Mouse (Mus musculus) small intestine, adult 2 months (tissue): ENCODE measurements around the gene Klri1. TPM values are rescaled to one million over a fixed set of nuclear protein-coding genes. Genes with fewer than 3 reads are reported as not detected.

ENCODE experiments used
- H3K27ac ChIP-seq: fragments of 200-500 bp; 2 replicates; pipeline ENCODE4 v1.5.1; 2012; ENCODE audit warnings: low read depth, low read length, control low read depth, inconsistent platforms; ENCODE audit not compliant: insufficient read depth
- H3K27me3 ChIP-seq: fragments of 200-500 bp; 2 replicates; pipeline ENCODE4 v1.6.1; 2012; ENCODE audit warnings: mild to moderate bottlenecking, moderate library complexity, low read length, inconsistent platforms; ENCODE audit not compliant: control insufficient read depth, insufficient read depth
- H3K36me3 ChIP-seq: fragments of 200-500 bp; 2 replicates; pipeline ENCODE4 v1.6.1; 2012; ENCODE audit warnings: mild to moderate bottlenecking, low read length, control low read depth, inconsistent platforms; ENCODE audit not compliant: control insufficient read depth, insufficient read depth
- H3K4me1 ChIP-seq: fragments of 200-500 bp; 2 replicates; pipeline ENCODE4 v1.6.1; 2012; ENCODE audit warnings: low read length, inconsistent platforms, mixed read lengths; ENCODE audit not compliant: control insufficient read depth, insufficient read depth, insufficient read length
- H3K4me3 ChIP-seq: fragments of 200-500 bp; 2 replicates; pipeline ENCODE4 v1.5.1; 2012; ENCODE audit warnings: low read depth, mild to moderate bottlenecking, control low read depth, inconsistent platforms, low read length, moderate library complexity
- CTCF ChIP-seq: fragments of 200-500 bp; IDR thresholded peaks from 2 replicates; pipeline ENCODE4 v1.5.1; 2012; ENCODE audit warnings: low read depth, mild to moderate bottlenecking, control low read depth, inconsistent platforms, low read length, moderate library complexity, mixed read lengths; ENCODE audit not compliant: insufficient replicate concordance, insufficient read length; ENCODE audit errors: extremely low read depth
- POLR2A ChIP-seq: fragments of 200-500 bp; IDR thresholded peaks from 2 replicates; pipeline ENCODE4 v1.6.1; 2012; ENCODE audit warnings: low read depth, mild to moderate bottlenecking, control low read depth, inconsistent platforms, low read length, moderate library complexity
- WGBS: fragments of 180-500 bp; shearing (Covaris S2); methylation state at CpG from one replicate; pipeline ENCODE4 v1.1.7; 2018; 5-methylcytosine and 5-hydroxymethylcytosine counted together
- polyA plus RNA-seq: library from polyadenylated mRNA; depleted of rRNA; stranded (reverse); fragments of >200 nt; gene quantifications from 2 replicates; pipeline ENCODE4 v1.2.3, GENCODE M21; 2012; rRNA removed

Klri1 gene
- polyA plus RNA-seq: not detected in 2 replicates

- no peaks in the 10 kb centered on the region for H3K36me3 ChIP-seq
- no peaks in the 10 kb centered on the region for H3K4me1 ChIP-seq
- no peak within 1 kb of the TSS for H3K27ac ChIP-seq
- no peak within 1 kb of the TSS for H3K4me3 ChIP-seq
- H3K27me3 ChIP-seq: no peaks in the 10 kb centered on the region; the same call in 1 of the 2 replicates
- WGBS: 84% methylated on average over 4 of the region's 4 CpGs
- no peak for TF ChIP-seq CTCF
- TF ChIP-seq POLR2A: no peak
These were observed at the start of gene Klri1 for GRCm38 (mm10) chr6:129717032-129717431. Gene Klri1, minus strand, starts transcription at chr6:129717132.

DNA sequence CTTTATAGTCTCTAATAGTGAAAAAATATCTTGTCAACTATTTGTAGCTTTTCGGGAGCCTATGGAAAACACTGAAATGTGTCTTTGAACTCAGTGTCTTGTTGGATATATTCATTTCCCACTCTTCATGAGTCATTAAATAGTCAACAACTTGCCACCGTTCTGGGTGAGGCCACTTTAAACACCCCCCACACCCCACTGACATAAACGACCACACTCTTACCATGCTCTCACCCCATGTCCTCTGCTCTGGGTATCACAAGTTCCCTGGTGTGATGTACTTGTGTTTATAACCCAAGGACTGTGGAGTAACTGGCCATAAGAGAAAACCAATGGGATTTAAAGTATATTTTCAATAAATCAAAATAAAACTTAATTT is 30.7 kb upstream of the Klri1 start:
- H3K4me1 ChIP-seq: no peaks in the 10 kb centered on the region
- no peak for TF ChIP-seq POLR2A
- no peak for TF ChIP-seq CTCF
- no peaks in the 10 kb centered on the region for H3K36me3 ChIP-seq
- no peaks in the 10 kb centered on the region for H3K27me3 ChIP-seq
- 60% methylated on average over 3 of the region's 3 CpGs for WGBS
- H3K4me3 ChIP-seq: no peak overlapping the region
- H3K27ac ChIP-seq: no peak overlapping the region

DNA sequence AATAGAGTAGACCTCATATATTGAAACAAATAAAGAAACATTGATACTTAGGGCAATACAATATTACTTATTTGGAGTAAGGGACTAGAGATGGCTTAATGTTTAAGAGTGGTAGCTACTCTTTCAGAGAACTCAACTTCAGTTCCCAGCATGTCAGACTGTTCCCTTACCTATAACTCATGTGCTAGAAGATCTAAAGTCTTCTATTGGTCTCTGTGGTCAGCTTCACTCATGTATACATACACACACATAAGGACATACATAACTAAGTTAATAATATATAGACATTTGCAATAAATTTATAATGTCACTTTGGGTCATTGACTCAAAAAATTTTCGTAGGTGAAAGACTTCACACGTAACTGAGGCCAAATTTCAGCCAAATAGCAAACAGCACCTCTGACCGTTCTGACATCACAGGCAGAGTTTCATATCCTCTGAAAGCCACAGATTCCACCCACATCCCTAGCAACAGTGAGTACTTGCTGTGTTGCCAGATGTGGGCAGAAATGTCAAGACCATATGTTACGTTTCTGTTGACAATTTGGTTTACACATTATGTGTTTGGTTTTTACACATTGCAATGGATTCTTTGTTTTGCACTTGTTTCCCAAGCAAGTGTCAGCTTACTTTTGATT is 30.2 kb upstream of the Klri1 start:
- Histone ChIP-seq H3K4me1 (no peaks in the 10 kb centered on the region), H3K36me3 (no peaks in the 10 kb centered on the region), H3K27ac (no peak overlapping the region), H3K4me3 (no peak overlapping the region), H3K27me3 (no peaks in the 10 kb centered on the region)
- no peak for TF ChIP-seq CTCF
- no peak for TF ChIP-seq POLR2A
- 63% methylated on average over 4 of the region's 4 CpGs for WGBS

DNA sequence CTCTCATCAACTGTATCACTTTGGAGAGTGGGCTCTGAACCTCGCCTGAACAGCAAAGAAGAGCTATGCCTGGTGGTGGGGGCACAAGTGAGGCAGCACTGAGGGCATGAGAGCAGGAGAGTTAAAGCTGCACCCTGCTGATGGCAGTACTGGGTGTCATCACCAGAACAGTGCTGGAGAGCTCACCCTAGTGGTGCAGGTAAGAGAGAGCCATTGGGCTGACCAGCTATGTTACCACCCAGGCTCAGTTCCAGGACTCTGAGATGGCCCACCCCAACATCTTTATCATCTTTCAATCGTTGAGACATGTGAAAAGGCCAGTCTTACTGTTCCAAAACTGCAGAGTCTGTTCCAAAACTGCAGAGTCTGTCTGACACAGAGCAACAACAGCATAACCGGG is 29.2 kb upstream of the Klri1 start:
- no peak for TF ChIP-seq POLR2A
- TF ChIP-seq CTCF: no peak
- Histone ChIP-seq H3K27ac (no peak overlapping the region), H3K4me1 (no peaks in the 10 kb centered on the region), H3K4me3 (no peak overlapping the region), H3K36me3 (no peaks in the 10 kb centered on the region), H3K27me3 (no peaks in the 10 kb centered on the region)
- 57% methylated on average over 3 of the region's 3 CpGs for WGBS

- Histone ChIP-seq H3K27me3 (no peaks in the 10 kb centered on the region), H3K4me1 (no peaks in the 10 kb centered on the region)
These were observed 23.3 kb upstream of the Klri1 start, which contains the start of gene Klri2 for GRCm38 (mm10) chr6:129740069-129740721. Gene Klri2, minus strand, starts transcription at chr6:129740484.

DNA sequence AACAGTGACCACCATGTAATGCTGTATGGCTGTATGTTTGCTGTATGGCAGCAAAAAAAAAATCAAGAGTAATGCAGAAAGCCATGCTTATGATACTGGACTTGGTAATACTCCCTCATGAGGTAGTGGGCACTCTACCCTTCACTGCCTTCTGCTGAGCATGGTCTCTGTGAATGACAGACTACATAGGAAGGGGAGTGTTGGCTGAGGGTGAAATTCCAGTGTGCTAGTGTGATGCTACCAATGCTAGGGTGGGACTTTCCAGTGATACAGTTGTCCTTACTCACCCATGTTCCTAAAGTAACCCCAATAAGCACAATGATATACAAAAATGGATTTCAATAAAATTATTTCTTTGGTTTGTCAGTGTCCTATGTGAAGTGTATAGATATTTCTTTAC is 19.5 kb upstream of the Klri1 start:
- Histone ChIP-seq H3K27ac (no peak overlapping the region), H3K4me3 (no peak overlapping the region), H3K4me1 (no peaks in the 10 kb centered on the region), H3K27me3 (no peaks in the 10 kb centered on the region), H3K36me3 (no peaks in the 10 kb centered on the region)
- no peak for TF ChIP-seq POLR2A

More at GRCm38 (mm10) chr6:129740069-129740721, 23.3 kb upstream of the Klri1 start, which contains the start of gene Klri2:
- TF ChIP-seq CTCF (no peak), POLR2A (no peak)
- 49% methylated on average over 2 of the region's 2 CpGs for WGBS
- no peaks in the 10 kb centered on the region for H3K36me3 ChIP-seq
- no peak within 1 kb of the TSS for H3K27ac ChIP-seq
- H3K4me3 ChIP-seq: no peak within 1 kb of the TSS

DNA sequence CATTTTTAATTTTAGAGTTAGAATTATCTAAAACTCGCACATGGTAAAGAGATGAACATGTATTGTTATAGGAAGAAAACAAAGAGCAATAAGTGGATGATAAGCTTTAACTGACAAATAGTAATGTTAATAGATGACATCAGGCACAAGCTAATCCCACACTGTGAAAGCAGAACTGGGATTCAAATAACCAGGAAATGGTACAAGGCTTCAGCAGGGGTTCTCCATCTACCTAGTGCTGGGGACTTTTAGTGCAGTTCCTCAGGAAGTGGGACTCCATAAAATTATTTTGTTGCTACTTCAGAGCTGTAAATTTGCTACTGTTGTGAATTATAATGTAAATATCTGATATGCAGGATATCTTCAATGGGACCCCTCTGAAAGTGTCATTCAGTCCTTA is 10.3 kb upstream of the Klri1 start:
- no peaks in the 10 kb centered on the region for H3K27me3 ChIP-seq
- TF ChIP-seq POLR2A: no peak
- TF ChIP-seq CTCF: no peak
- H3K27ac ChIP-seq: no peak overlapping the region
- H3K4me1 ChIP-seq: no peaks in the 10 kb centered on the region
- H3K36me3 ChIP-seq: no peaks in the 10 kb centered on the region
- H3K4me3 ChIP-seq: no peak overlapping the region
- WGBS: 86% methylated on average over 1 of the region's 1 CpGs
